Mouse (Mus musculus): Measurements from ENCODE around the gene Hist1h1c.

GRCm38 (mm10) chr13:23737091-23737490 is 1.5 kb upstream of the Hist1h1c start:
- no peak for TF ChIP-seq CTCF (IDR thresholded peaks at IDR 0.05; ENCODE audit: low read depth, low read length)
- no peak for TF ChIP-seq POLR2A (IDR thresholded peaks at IDR 0.05; ENCODE audit: insufficient read depth, low read length)
- no peak for TF ChIP-seq EP300 (IDR thresholded peaks at IDR 0.05; ENCODE audit: insufficient read depth, low read depth, low read length)
